Mouse (Mus musculus) thymus, postnatal 4 days (tissue): Measurements from ENCODE around the gene Fuz.

Experiments used
- DNase-seq: peaks from one replicate; pipeline ENCODE4 v3.0.0; 2021

Fuz gene

DNA sequence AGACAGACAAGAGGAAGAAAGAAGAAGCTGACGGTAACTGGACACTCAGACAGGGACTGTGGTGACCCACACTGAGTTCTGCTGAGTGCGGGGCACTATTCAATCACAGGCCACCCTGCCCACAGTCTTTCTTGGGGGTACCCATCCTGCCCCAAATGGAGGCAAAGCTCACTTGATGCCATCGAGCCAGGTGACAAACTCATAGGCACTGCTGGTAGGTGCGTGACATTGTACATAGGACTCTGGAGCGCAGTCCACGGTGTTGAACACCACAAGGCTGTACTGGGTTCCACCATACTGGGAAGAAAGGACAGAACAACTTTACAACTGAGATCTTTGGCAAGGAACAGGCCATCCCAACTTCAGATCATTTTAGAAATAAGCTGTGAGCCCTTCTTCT, 4.3 kb upstream of the Fuz start:
- no peak for DNase-seq

GRCm38 (mm10) chr7:44892276-44892921, 3.5 kb upstream of the Fuz start, which contains the start of gene Med25:
Gene Med25, minus strand, starts transcription at chr7:44892712.
- peak; percentile 91 for DNase-seq

- DNase-seq = no peak
Observed at GRCm38 (mm10) chr7:44893197-44893596, 2.7 kb upstream of the Fuz start.

GRCm38 (mm10) chr7:44894175-44894574, 1.7 kb upstream of the Fuz start:
- no peak for DNase-seq

GRCm38 (mm10) chr7:44895206-44895592, 680 bp upstream of the Fuz start:
- DNase-seq = no peak

GRCm38 (mm10) chr7:44896499-44896898, 620 bp downstream of the Fuz start:
- DNase-seq = no peak

GRCm38 (mm10) chr7:44898607-44899006, 2.7 kb downstream of the Fuz start:
- DNase-seq = peak; percentile 61

DNA sequence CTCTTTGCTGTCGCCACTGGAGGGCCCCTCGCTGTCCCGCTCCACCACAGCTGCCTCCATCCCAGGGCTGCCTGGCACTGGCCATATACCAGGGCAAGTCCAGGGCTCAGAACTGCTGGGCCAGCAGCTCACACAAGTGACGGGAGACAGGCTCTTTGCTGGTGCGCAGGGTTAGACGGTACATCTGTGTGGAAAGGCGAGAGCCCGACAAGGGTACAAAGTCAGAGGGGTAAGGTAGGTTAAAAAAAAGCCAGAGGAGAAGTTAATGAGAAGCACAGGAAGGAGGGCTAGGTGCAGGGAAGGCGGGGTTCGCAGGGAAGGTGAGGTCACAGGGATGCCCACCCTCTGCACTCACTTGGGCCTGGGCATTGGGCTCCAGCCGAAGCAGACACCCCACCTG, 4.8 kb downstream of the Fuz start:
- no peak for DNase-seq

DNA sequence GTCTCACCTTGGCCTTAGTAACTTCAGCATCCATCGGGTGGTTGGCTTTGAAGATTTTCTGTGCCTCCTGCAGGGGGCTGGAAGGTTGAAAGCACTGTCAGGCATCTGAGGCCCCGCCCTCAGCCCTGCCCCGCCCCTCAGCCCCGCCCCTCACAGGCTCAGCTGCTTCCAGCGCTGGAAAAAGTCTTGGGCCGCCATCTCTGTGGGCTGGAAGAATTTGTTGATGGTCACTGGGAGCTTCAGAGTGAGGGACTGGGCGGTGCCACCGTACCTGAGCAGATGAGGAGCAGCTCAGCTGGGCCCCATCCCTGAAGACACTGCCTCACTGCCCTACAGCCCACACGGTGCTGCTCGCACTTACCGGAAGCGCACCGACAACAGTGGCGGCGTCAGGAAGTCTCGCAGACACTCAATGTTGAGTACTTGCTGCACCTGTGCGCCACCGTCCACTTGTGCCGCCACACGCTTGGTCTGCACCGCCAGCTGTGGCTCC, 5.4 kb downstream of the Fuz start:
- DNase-seq = peak; percentile 79

DNA sequence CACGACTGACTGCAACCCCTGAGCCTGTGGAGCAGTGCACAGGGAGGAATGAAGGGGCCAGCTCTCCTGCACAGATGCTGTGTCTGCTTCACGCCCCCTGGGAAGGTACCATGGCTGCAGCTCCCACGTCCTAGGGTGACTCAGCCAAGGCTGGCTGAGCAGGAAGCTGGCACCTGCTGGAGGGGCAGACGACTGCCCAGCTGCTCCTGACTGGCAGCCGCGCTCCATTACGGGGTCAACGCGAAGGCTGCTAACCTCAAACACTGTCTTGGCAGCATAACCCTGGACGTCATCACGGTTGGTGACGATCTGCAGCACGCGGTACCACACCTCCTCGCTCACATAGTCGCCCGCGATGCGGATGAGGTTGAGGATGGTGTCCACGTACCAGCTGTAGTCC, 9.6 kb downstream of the Fuz start:
- no peak for DNase-seq

DNA sequence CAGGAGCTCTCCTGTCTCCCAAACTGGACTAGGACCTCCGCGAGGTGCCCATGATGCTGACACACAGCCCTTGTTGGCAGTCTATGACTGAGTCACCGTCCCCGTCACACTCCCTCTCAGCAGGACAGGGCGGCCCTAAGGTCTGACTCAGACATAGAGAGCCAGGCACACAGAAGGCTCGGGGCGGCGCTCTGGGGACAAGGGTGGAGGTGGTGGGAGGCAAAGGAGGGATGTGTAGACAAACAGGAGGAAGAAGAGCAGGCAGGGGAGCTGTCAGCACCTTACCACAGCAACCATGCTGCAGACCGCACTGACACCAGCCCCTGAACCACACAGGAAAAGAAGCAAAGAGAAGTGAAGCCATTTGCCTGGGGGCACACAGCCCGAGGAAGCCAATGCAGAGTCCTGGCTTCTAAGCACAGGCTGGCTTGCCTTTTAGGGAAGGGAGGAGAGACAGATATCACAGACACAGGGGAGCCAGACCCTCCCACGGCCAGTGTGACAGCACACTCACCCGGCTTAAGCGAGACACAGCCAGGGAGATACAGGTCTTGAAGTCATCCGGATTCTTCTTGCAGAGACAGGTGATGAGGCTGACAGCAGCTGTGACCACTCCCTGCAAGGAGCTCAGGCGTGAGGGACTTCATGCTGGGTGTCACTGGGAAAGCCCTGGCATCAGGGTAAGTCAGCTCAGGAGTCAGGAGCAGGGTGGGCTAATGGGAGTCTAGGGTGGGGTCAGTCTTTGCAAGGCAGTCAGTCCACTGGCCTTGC, 13.0 kb downstream of the Fuz start:
- peak; percentile 42 for DNase-seq

GRCm38 (mm10) chr7:44914396-44914795, 18.5 kb downstream of the Fuz start:
- no peak for DNase-seq

DNA sequence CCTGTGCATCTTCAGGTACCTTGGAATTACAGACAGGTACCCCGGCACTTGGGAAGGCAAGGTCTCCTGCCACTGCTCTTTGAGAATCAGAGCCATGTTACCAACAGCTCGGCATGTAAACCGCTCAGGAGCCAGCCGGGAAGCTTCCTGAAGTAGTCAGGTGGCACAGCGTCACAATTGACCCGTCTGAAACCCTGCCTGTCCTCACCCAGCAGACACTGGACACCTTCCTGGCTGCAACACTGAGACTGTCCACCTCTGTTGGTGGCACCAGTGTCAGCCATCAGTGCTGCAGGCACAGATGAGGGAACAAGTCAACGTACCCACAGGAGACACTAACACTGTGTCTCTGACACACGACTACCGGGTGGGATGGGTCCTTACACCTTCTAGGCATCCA, 19.4 kb downstream of the Fuz start:
- DNase-seq = no peak

GRCm38 (mm10) chr7:44916191-44916590, 20.3 kb downstream of the Fuz start:
- no peak for DNase-seq

GRCm38 (mm10) chr7:44916881-44917280, 21.0 kb downstream of the Fuz start:
- DNase-seq = no peak

DNA sequence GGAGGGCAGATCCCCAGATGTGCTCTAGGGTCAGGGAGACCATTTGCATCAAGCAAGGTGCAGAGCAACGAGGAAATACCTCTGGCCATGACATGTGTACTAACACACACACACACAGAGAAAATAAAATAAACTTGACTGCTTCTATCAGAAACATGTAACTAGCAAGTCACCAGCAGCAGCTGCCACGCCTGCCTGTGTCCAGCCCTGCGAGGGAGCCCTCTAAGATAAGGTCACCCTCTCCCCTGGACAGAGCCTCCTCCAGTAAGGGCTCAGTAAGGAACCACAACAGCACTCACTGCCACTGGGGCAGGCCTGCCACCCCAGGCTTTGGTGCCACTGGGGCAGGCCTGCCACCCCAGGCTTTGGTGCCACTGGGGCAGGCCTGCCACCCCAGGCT, 22.3 kb downstream of the Fuz start:
- no peak for DNase-seq

DNA sequence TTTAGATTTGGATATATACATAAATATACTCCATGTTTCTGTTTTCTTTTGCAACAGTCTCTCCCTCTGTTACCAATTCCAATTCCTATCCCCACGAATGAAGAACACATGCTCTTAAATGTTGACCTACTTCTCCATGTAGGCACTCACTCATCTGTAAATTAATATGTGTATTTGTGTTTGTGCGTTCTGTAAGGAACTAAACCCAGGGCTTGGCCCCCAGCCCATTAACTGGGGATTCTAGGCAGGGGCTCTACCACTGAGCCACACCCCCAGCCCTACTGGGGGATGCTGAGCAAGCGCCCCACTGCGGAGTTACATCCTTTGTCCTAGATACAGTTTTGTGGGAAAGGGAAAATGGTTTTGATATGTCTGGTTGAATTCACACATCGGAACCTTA, 23.2 kb downstream of the Fuz start:
- no peak for DNase-seq

DNA sequence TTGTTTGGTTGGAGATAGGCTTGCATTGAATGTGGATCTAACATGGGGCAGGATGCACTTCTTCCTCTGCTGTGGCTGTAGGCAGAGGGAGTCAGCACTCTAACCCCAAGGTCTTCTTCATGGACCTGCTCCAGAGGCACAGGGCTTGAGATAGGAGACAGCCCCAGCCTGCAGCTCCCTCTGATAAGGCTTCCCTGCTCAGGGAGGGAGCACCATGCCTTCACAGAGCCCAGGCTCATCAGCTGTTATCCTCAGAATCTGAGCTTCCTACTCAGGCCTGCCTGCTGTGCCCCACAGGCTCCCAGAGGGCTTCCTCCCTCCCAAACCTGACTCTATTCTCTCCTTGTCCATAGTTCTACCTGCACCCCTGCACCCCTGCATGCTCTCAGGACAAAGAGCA, 26.7 kb downstream of the Fuz start:
- no peak for DNase-seq

DNA sequence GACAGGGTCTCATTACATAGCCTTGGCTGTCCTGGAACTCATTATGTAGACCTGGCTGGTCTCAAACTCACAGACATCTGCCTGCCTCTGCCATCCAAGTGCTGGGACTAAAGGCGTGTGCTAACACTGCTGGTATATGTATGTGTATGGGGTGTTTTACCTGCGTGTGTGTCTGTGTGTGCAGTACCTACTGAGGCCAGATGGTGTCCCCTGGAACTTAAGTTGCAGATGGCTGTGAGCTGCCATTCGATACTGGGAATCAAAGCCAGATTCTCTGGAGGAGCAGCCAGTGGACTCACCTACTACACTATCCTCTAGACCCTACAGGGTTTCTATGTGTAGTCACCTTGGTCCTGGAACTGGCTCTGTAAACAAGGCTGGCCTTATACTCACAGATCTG, 29.6 kb downstream of the Fuz start:
- peak; percentile 61 for DNase-seq

DNA sequence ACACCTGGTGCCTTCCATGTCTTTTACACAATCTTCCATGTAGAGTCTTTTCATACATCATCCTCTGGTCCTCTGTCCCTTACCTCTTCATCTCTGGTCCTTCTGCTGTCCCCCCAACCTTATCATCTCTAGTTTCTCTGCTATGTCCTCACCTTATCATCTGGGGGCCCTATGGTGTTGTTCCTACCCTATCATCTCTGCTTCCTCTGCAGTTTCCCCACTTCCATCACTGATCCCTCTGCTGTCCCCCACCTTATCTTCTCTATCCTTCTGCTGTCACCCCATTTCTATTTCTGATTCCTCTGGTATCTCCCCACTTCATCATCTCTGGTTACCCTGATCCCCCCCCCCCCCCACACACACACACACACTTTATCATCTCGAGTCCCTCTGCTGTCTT, 32.7 kb downstream of the Fuz start:
- no peak for DNase-seq

GRCm38 (mm10) chr7:44929204-44930151, 33.6 kb downstream of the Fuz start, which contains the start of gene Ap2a1:
Gene Ap2a1, minus strand, starts transcription at chr7:44929496.
- DNase-seq = peak; percentile 99

GRCm38 (mm10) chr7:44938680-44939079, 42.8 kb downstream of the Fuz start:
- DNase-seq = no peak

DNA sequence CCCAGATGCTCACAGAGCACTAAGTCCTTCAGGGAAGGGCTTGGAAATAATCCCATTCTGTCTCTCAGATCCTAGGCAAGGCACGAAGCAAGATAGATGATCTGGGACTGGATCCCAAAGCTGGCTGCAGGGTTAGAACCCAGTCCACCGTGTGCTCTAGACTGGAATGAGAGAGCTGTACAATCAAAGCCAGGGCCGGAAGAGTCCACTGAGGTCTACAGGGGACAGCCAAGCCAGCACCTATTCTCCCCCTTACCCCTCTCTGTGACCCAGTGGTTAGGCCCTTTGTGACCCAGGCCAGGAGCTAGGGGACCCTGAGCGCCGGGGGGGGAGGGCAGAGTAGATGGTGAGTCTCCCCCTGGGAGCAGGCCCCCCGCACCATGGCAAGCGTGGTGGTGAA, 47.0 kb downstream of the Fuz start, which contains the start of gene Tsks:
Gene Tsks, plus strand, starts transcription at position 301 of the 400 bp plus-strand sequence.
- no peak for DNase-seq
